Mouse (Mus musculus) monocyte, adult 5-6 weeks (primary cell): ENCODE data around the gene Slc13a2. TPM values are rescaled to one million over a fixed set of nuclear protein-coding genes. Genes with fewer than 3 reads are reported as not detected.

Experiments used
- ATAC-seq: fragments of 153-309, 156-312 bp; replicated peaks from 2 replicates; pipeline ENCODE4 v1.8.0; 2017; ENCODE audit warnings: mild to moderate bottlenecking; ENCODE audit not compliant: low TSS enrichment, insufficient number of reproducible peaks, severe bottlenecking, poor library complexity, low FRiP score
- total RNA-seq: library from RNA; stranded (forward); fragments of 200-1000, 200-491, 200-594 nt; gene quantifications from 3 replicates; pipeline ENCODE4 v1.2.3, GENCODE M21; 2017

Gene Slc13a2
- total RNA-seq, 1 experiment from 2014 or later = not detected

- no peak for ATAC-seq
Measured at GRCm38 (mm10) chr11:78367456-78368225, 54.4 kb downstream of the Slc13a2 start.

GRCm38 (mm10) chr11:78364103-78364502, 57.9 kb downstream of the Slc13a2 start:
- ATAC-seq = no peak

- ATAC-seq = no peak
Measured at GRCm38 (mm10) chr11:78363309-78364007, 58.6 kb downstream of the Slc13a2 start.

DNA sequence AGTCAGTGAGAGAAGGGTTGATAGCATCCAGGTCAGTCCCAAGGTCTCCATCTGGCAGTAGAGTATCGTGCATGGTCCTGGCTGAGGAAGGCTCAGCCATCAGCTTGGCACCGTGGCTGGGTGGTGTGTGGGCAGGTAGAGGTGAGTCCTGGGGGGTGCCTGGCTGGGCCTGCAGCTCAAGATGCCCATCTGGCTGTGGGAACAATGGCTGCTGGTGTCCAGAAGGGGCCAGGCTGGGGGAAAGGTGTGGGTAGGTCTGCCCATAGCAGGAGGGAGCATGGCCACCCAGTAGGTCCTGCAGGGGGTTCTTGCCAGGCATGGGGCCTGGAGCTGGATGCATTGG, 61.3 kb downstream of the Slc13a2 start:
- ATAC-seq = no peak

GRCm38 (mm10) chr11:78360125-78360788, 61.8 kb downstream of the Slc13a2 start:
- peak; percentile 75 for ATAC-seq

DNA sequence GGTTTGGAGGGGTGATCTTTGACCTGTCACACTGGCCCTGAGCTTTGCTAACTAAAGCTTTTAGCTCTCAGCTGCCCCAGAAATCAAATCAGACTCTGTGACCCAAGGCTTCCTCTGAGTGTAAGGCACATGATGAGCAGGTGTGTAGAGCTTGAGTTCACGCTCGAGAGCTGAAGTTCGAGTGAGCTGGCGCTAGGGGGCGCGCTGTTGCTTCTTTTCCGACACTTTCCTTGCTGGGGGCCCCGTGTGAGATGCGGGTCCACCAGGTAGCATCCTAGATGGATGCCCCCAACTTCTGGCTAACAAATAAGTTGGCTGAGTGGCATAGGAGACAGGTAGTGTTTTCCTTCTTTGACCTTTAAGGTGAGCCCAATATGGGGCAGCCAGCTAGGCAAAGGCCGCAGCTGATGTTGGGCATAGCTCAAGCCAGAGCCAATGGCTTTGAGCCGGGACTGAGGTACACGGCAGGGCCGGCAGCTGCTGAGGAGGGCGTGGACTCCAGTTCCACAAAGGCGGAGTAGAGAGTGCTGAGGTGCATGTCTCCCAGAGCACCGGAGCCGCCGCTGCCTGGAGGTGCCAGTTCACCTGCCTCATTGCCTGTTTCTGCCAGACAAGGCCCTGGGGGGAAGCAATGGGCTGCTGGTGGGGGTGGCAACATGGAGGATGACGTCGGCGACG, 63.5 kb downstream of the Slc13a2 start:
- ATAC-seq = no peak

- ATAC-seq = no peak
Measured at GRCm38 (mm10) chr11:78355471-78356238, 66.4 kb downstream of the Slc13a2 start.

GRCm38 (mm10) chr11:78354905-78355304, 67.1 kb downstream of the Slc13a2 start:
- no peak for ATAC-seq

DNA sequence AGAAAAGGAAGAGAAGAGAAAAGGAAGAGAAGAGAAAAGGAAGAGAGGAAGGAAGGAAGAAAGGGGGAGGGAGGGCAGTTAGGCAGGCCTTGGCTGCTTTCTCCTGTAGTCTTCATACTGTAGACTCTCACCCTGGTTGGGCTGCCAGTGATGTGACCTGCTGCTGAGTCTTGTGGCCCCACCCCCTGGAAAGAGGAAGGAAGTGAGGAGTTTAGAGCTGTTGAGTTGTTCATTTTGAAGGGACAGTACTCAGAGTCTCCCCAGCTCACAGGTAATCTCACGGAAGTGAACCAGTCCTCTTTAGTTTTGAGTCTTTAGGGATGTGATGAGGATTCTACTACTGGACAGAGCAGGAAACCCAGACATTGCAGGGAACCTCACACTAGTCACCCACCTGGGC, 68.9 kb downstream of the Slc13a2 start:
- peak; percentile 47 for ATAC-seq

DNA sequence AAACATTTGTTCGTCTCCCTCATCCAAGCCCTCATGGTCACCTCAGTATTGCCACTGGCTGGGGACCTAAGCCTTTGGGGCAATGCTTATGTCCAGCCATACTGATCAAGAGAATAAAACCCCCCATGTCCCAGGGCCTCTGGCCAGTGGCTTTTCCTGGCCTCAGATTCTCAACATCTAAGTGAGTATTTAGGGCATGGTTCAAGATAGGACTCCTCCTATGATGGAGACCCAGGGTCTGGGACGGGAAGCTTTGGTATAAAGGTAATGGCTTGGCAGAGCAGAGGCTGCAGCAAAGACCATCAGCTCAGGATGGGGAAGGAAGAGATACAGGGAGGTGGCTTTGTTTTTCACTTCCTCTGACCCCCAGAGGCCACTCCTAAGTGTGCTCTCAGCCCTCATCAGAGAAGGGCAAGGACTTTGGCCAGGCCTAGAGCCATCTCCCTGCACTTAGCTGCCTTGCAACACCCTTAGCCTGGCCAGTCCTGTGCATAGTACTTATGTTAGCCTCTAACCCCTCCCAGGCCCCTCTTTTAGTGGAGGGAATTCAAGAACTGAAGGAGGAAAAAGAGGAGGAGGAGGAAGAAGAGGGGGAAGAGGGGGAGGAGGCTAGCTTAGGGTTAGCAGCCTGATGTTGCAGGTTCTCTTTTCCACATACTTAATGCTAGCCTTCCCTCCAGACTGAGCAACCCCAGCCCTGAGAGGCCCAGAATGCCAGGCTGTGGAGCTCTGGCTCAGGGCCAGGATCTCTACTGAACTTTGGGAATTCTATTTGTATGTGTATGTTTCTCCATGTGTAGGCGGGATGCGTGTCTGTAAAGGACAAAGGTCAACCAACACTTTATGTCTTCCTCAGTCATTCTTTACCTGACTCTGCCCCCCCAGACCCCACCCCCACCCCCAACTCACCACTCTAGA, 72.3 kb downstream of the Slc13a2 start:
- peak; percentile 36 for ATAC-seq

DNA sequence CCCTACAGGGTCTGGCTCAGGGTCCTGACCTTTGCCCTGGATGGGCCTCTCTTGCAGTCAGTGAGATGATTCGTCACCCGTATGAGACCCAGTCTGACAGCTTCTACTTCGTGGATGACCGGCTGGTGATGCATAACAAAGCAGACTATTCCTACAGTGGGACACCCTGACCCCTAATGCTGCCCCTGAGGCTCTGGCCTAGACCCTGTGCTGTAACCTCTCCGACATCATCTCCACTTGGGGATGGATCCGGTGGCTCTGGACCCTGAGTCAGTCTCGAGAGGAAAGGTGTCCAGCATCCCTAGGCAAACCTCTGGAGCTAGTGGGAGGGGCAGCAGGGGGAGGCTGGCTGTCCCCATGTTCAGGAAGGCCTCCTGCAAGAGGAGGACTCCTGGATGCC, 73.5 kb downstream of the Slc13a2 start:
- no peak for ATAC-seq

DNA sequence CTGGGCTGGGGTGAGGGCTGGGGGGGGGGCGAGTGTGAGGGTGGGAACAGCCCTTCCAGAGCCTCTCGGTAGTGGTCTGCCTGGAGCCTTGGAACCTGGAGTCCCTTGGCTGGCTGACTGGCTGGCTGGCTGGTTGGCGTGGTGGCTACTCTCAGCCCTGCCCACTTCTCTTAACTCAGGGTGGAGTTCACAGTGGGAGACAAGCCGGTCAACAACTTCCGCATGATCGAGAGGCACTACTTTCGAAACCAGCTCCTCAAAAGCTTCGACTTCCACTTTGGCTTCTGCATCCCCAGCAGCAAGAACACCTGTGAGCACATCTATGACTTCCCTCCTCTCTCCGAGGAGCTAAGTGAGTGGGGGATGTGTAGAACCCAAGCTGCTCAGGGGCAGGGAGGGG, 74.1 kb downstream of the Slc13a2 start:
- peak; percentile 51 for ATAC-seq

Other genes with a start within 250 kb of the Slc13a2 start
- gene Nek8, start 245.5 kb downstream of the Slc13a2 start, total RNA-seq = 2.5 to 4.3 TPM (median 2.8 TPM) in 3 replicates
- gene Tlcd1, start 245.5 kb downstream of the Slc13a2 start, total RNA-seq = 2.5 to 4.6 TPM (median 2.9 TPM) in 3 replicates
- 1,700 to 2,580 TPM (median 2,203 TPM) in 3 replicates for gene Rpl23a, start 238.6 kb downstream of the Slc13a2 start, total RNA-seq
- gene Rab34, start 233.8 kb downstream of the Slc13a2 start, total RNA-seq = not detected in 3 replicates
- not detected in 3 replicates for gene Proca1, start 228.8 kb downstream of the Slc13a2 start, total RNA-seq
- 43.1 to 61.5 TPM (median 48.3 TPM) in 3 replicates for gene Sdf2, start 176.5 kb downstream of the Slc13a2 start, total RNA-seq
- 54.5 to 84.6 TPM (median 59.8 TPM) in 3 replicates for gene Supt6, start 176.2 kb downstream of the Slc13a2 start, total RNA-seq
- gene 2610507B11Rik, start 160.5 kb downstream of the Slc13a2 start, total RNA-seq = 77.6 to 107 TPM (median 97.1 TPM) in 3 replicates
- gene BC030499, start 131.4 kb downstream of the Slc13a2 start, total RNA-seq = 1.2 TPM in 1 of 3 replicates, not detected in the others
- gene Spag5, start 120.7 kb downstream of the Slc13a2 start, total RNA-seq = 0.64 to 3.1 TPM (median 1.4 TPM) in 3 replicates
- gene Aldoc, start 99.2 kb downstream of the Slc13a2 start, total RNA-seq = 0.78 to 8.6 TPM (median 1.3 TPM) in 3 replicates
- 17.5 to 25.1 TPM (median 18.5 TPM) in 3 replicates for gene Pigs, start 93.8 kb downstream of the Slc13a2 start, total RNA-seq
- gene Unc119, start 78.7 kb downstream of the Slc13a2 start, total RNA-seq = 88.0 to 122 TPM (median 99.7 TPM) in 3 replicates
- gene Foxn1, start 35.7 kb downstream of the Slc13a2 start, total RNA-seq = not detected in 3 replicates
- 0.38 to 0.58 TPM in 2 of 3 replicates, not detected in the other for gene Slc46a1, start 43.5 kb upstream of the Slc13a2 start, total RNA-seq
- gene Sarm1, start 75.5 kb upstream of the Slc13a2 start, total RNA-seq = 0.78 TPM in 1 of 3 replicates, not detected in the others
- not detected in 3 replicates for gene Vtn, start 76.9 kb upstream of the Slc13a2 start, total RNA-seq
- gene Sebox, start 81.2 kb upstream of the Slc13a2 start, total RNA-seq = not detected in 3 replicates
- gene Tmem199, start 90.0 kb upstream of the Slc13a2 start, total RNA-seq = 23.4 to 38.7 TPM (median 34.2 TPM) in 3 replicates
- 18.0 to 27.4 TPM (median 21.5 TPM) in 3 replicates for gene Poldip2, start 90.0 kb upstream of the Slc13a2 start, total RNA-seq
- 5.4 to 8.8 TPM (median 8.3 TPM) in 3 replicates for gene Tnfaip1, start 114.1 kb upstream of the Slc13a2 start, total RNA-seq
- 133 to 162 TPM (median 149 TPM) in 3 replicates for gene Ift20, start 114.1 kb upstream of the Slc13a2 start, total RNA-seq
- gene Tmem97, start 128.6 kb upstream of the Slc13a2 start, total RNA-seq = 1.8 to 6.2 TPM (median 4.5 TPM) in 3 replicates